Mouse (Mus musculus): Measurements from ENCODE around the gene Gm30191. TPM values are rescaled to one million over a fixed set of nuclear protein-coding genes. Genes with fewer than 3 reads are reported as not detected.

Gm30191 gene
- total and polyA plus RNA-seq, 2 experiments, result not detected

DNA sequence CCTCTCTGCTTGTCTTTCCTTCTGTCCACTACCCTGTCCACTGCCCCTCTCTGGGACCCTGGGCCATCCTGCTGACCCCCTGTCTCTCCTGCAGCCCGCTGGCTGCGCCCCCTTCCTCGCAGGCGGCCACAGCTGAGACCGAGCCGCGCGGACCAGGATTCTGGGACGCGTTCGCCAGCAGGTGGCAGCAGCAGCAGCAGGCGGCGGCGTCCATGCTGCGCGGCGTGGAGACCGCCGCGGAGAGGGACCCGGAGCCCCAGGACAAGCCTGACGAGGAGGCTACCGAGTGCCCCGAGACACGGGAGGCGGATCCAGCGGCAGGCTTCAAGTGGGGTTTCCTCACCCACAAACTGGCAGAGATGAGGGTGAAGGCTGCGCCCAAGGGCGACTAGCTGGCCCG, 2.9 kb downstream of the Gm30191 start:
- 1% methylated on average over 30 of the region's 30 CpGs for WGBS
- no peak overlapping the region for H3K27ac ChIP-seq (replicated peaks; ENCODE audit: insufficient read depth, low read depth, low read length)
- peak overlapping the region; percentile 4; the same call in 1 of the 2 replicates for H3K4me3 ChIP-seq (ENCODE audit: insufficient read depth, low read depth, low read length)
- no peaks in the 10 kb centered on the region for H3K79me2 ChIP-seq (ENCODE audit: control insufficient read depth, insufficient read depth, low read length)
- no peaks in the 10 kb centered on the region for H3K36me3 ChIP-seq (ENCODE audit: control insufficient read depth, insufficient read depth, low read length)
- TF ChIP-seq POLR2A (IDR thresholded peaks at IDR 0.05; ENCODE audit: extremely low read depth, insufficient read depth, low read length), result no peak
- TF ChIP-seq CTCF (IDR thresholded peaks at IDR 0.05; ENCODE audit: low read depth, low read length), result peak; percentile 82
- DNase-seq (ENCODE audit: extremely low read depth, low read depth, low spot score), result no peak
- peak overlapping the region; percentile 20; the same call in 1 of the 2 replicates for H3K9ac ChIP-seq (ENCODE audit: low read depth, low read length)
- peaks cover 26% of the 10 kb centered on the region for H3K27me3 ChIP-seq (ENCODE audit: control insufficient read depth, insufficient read depth, low read length)
- no peaks in the 10 kb centered on the region for H3K4me1 ChIP-seq (ENCODE audit: control insufficient read depth, insufficient read depth, low read length)

- H3K79me2 ChIP-seq (ENCODE audit: control insufficient read depth, insufficient read depth, low read length), result no peaks in the 10 kb centered on the region
- no peak for TF ChIP-seq POLR2A (IDR thresholded peaks at IDR 0.05; ENCODE audit: extremely low read depth, insufficient read depth, low read length)
- TF ChIP-seq CTCF (IDR thresholded peaks at IDR 0.05; ENCODE audit: low read depth, low read length), result no peak
- DNase-seq (ENCODE audit: extremely low read depth, low read depth, low spot score), result no peak
- 20% methylated on average over 27 of the region's 27 CpGs for WGBS
- no peak overlapping the region for H3K27ac ChIP-seq (replicated peaks; ENCODE audit: insufficient read depth, low read depth, low read length)
- no peaks in the 10 kb centered on the region for H3K4me1 ChIP-seq (ENCODE audit: control insufficient read depth, insufficient read depth, low read length)
- H3K27me3 ChIP-seq (ENCODE audit: control insufficient read depth, insufficient read depth, low read length), result peaks cover 26% of the 10 kb centered on the region
- H3K4me3 ChIP-seq (ENCODE audit: insufficient read depth, low read depth, low read length), result no peak overlapping the region
- H3K9ac ChIP-seq (ENCODE audit: low read depth, low read length), result no peak overlapping the region
- H3K36me3 ChIP-seq (ENCODE audit: control insufficient read depth, insufficient read depth, low read length), result no peaks in the 10 kb centered on the region
Observed at GRCm38 (mm10) chr4:134250116-134250929, 3.6 kb downstream of the Gm30191 start.

DNA sequence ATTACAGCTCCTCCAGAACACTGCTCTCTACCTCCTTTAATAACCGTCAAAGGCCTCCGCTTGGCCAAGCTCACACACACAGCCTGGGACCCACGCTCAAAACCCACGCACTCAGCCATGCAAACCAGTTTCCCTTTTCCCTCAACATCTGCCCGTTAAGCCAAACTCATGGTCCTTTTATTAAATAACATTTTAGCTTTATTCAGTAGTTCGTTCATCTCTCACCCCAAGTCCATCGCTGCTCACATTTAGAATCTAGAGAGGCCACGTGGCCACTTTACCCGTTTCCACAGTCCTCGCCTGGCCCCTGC, 4.2 kb downstream of the Gm30191 start:
- no peak for TF ChIP-seq CTCF (IDR thresholded peaks at IDR 0.05; ENCODE audit: low read depth, low read length)
- TF ChIP-seq POLR2A (IDR thresholded peaks at IDR 0.05; ENCODE audit: extremely low read depth, insufficient read depth, low read length), result no peak
- Histone ChIP-seq H3K4me3 (ENCODE audit: insufficient read depth, low read depth, low read length) (peak overlapping the region; percentile 17; the same call in 1 of the 2 replicates), H3K27ac (replicated peaks; ENCODE audit: insufficient read depth, low read depth, low read length) (no peak overlapping the region), H3K79me2 (ENCODE audit: control insufficient read depth, insufficient read depth, low read length) (no peaks in the 10 kb centered on the region), H3K27me3 (ENCODE audit: control insufficient read depth, insufficient read depth, low read length) (peaks cover 26% of the 10 kb centered on the region), H3K4me1 (ENCODE audit: control insufficient read depth, insufficient read depth, low read length) (no peaks in the 10 kb centered on the region), H3K36me3 (ENCODE audit: control insufficient read depth, insufficient read depth, low read length) (no peaks in the 10 kb centered on the region), H3K9ac (ENCODE audit: low read depth, low read length) (no peak overlapping the region; the same call in 1 of the 2 replicates)
- WGBS, result 17% methylated on average over 10 of the region's 10 CpGs
- DNase-seq (ENCODE audit: extremely low read depth, low read depth, low spot score), result no peak

DNA sequence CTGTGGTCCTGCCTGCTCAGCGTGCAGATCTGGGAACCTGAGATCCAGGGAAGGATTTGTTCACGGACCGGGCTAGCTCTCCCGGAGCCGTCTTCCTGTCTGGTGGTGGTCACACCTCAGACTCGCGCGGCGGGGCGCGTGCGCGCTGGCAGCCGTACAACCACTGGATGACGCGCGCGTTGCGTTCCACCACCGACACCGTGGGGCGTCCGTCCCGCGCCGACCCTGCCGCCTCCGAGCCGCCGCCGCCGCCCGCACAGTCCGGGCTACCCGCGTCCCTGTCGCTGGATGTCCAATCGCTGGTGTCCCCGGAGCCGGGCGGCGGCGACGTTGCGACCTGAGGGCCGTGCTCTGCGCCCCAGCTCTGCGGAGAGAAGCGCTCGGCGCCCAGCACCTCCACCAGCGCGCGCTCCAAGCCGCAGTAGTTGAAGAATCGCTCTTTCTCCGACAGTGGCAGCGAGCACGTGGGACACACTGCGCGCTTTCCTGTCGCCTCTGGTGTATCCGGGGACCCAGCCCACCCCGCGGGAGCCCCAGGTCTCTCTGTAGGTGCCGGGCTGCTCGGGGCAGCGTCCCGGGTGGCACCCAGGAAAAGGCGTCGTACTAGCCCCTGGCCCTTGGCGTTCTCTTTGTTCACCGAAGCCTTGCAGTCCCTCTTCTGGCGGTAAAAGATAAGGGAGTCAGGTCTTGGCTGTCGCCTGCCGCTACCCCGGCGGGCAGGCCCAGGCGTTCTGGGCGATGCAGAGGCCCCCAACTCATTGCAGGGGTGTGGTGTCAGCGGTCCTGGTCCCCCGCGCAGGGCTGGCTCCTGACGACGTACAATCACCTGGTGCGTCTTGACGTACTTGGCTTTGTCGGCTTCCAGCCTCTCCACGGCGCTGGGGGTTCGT, 4.8 kb downstream of the Gm30191 start:
- TF ChIP-seq CTCF (IDR thresholded peaks at IDR 0.05; ENCODE audit: low read depth, low read length), result no peak
- TF ChIP-seq POLR2A (IDR thresholded peaks at IDR 0.05; ENCODE audit: extremely low read depth, insufficient read depth, low read length), result no peak
- no peak for DNase-seq (ENCODE audit: extremely low read depth, low read depth, low spot score)
- Histone ChIP-seq H3K79me2 (ENCODE audit: control insufficient read depth, insufficient read depth, low read length) (no peaks in the 10 kb centered on the region), H3K36me3 (ENCODE audit: control insufficient read depth, insufficient read depth, low read length) (no peaks in the 10 kb centered on the region), H3K27ac (replicated peaks; ENCODE audit: insufficient read depth, low read depth, low read length) (no peak overlapping the region), H3K4me1 (ENCODE audit: control insufficient read depth, insufficient read depth, low read length) (no peaks in the 10 kb centered on the region), H3K9ac (ENCODE audit: low read depth, low read length) (peak overlapping the region; percentile 11; the same call in 1 of the 2 replicates), H3K27me3 (ENCODE audit: control insufficient read depth, insufficient read depth, low read length) (peaks cover 26% of the 10 kb centered on the region), H3K4me3 (ENCODE audit: insufficient read depth, low read depth, low read length) (peak overlapping the region; percentile 17; the same call in 1 of the 2 replicates)
- WGBS, result 2% methylated on average over 91 of the region's 91 CpGs

DNA sequence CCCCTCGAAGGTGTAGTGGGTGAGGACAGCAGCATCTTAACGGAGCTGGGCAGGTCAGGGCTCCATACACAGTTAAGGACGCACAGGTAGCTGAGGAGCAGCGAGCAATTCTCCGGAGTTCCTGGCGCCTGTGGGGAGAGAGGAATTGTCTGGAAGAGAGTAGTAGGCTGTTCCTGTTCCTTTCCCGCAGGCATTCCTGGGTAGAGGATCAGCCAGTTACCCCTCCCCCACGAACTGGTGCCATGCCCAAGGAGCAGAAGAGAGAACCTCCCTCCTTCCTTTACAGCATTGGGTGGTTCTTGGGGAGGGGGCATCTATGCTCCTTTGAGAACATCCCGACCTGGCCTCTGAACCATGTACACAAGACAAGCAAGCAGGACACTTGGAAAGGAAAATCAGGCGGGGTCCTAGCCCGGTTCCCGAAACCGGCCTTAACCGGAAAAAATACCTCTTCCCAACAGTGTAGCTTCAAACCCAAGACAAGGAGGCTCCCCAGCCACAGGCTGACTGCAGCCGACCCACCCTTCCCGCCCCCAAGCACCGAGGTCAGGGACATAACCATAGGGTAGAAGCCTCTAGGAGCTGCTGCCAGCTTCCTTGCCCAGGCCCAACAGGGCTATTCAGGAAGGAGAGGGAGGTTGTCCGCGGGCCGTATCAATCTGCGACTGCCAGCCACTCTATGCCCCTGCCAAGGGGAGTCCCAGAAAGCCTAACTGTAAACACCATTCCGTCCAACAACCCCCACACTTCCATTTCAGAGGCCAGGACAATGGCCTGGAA, 5.6 kb downstream of the Gm30191 start:
- Histone ChIP-seq H3K4me1 (ENCODE audit: control insufficient read depth, insufficient read depth, low read length) (no peaks in the 10 kb centered on the region), H3K27ac (replicated peaks; ENCODE audit: insufficient read depth, low read depth, low read length) (no peak overlapping the region), H3K9ac (ENCODE audit: low read depth, low read length) (no peak overlapping the region), H3K4me3 (ENCODE audit: insufficient read depth, low read depth, low read length) (no peak overlapping the region), H3K27me3 (ENCODE audit: control insufficient read depth, insufficient read depth, low read length) (peaks cover 26% of the 10 kb centered on the region), H3K79me2 (ENCODE audit: control insufficient read depth, insufficient read depth, low read length) (no peaks in the 10 kb centered on the region), H3K36me3 (ENCODE audit: control insufficient read depth, insufficient read depth, low read length) (no peaks in the 10 kb centered on the region)
- DNase-seq (ENCODE audit: extremely low read depth, low read depth, low spot score), result no peak
- 20% methylated on average over 22 of the region's 22 CpGs for WGBS
- no peak for TF ChIP-seq CTCF (IDR thresholded peaks at IDR 0.05; ENCODE audit: low read depth, low read length)
- no peak for TF ChIP-seq POLR2A (IDR thresholded peaks at IDR 0.05; ENCODE audit: extremely low read depth, insufficient read depth, low read length)

Data from liver, adult 2 months (tissue).